Mouse (Mus musculus): ENCODE data around the gene Fads1.
A peak's percentile ranks its signal among the peaks of the same experiment; 100 is the strongest.

Fads1 gene

GRCm38 (mm10) chr19:10176941-10177372, 5.7 kb upstream of the Fads1 start:
- DNase-seq (ENCODE audit: low read depth), result no peak

GRCm38 (mm10) chr19:10181225-10181624, 1.5 kb upstream of the Fads1 start:
- DNase-seq (ENCODE audit: low read depth), result no peak

GRCm38 (mm10) chr19:10182142-10182541, 546 bp upstream of the Fads1 start:
- DNase-seq (ENCODE audit: low read depth), result no peak

GRCm38 (mm10) chr19:10183299-10183983, 753 bp downstream of the Fads1 start:
- DNase-seq (ENCODE audit: low read depth), result no peak

- DNase-seq (ENCODE audit: low read depth), result no peak
Measured at GRCm38 (mm10) chr19:10184096-10184495, 1.4 kb downstream of the Fads1 start.

- no peak for DNase-seq (ENCODE audit: low read depth)
Measured at GRCm38 (mm10) chr19:10185876-10186275, 3.2 kb downstream of the Fads1 start.

GRCm38 (mm10) chr19:10186569-10186968, 3.9 kb downstream of the Fads1 start:
- no peak for DNase-seq (ENCODE audit: low read depth)

- DNase-seq (ENCODE audit: low read depth), result no peak
Measured at GRCm38 (mm10) chr19:10188281-10188811, 5.7 kb downstream of the Fads1 start.

- no peak for DNase-seq (ENCODE audit: low read depth)
Measured at GRCm38 (mm10) chr19:10189022-10189421, 6.3 kb downstream of the Fads1 start.

- DNase-seq (ENCODE audit: low read depth), result no peak
Measured at GRCm38 (mm10) chr19:10189940-10190339, 7.3 kb downstream of the Fads1 start.

- peak; percentile 73 for DNase-seq (ENCODE audit: low read depth)
Measured at GRCm38 (mm10) chr19:10190796-10191195, 8.1 kb downstream of the Fads1 start.

GRCm38 (mm10) chr19:10191326-10191725, 8.6 kb downstream of the Fads1 start:
- no peak for DNase-seq (ENCODE audit: low read depth)

GRCm38 (mm10) chr19:10194337-10194736, 11.6 kb downstream of the Fads1 start:
- no peak for DNase-seq (ENCODE audit: low read depth)

GRCm38 (mm10) chr19:10195252-10195651, 12.6 kb downstream of the Fads1 start:
- DNase-seq (ENCODE audit: low read depth), result no peak

- DNase-seq (ENCODE audit: low read depth), result no peak
Measured at GRCm38 (mm10) chr19:10197130-10197529, 14.4 kb downstream of the Fads1 start.

GRCm38 (mm10) chr19:10198286-10198685, 15.6 kb downstream of the Fads1 start:
- DNase-seq (ENCODE audit: low read depth), result no peak

GRCm38 (mm10) chr19:10198723-10199122, 16.0 kb downstream of the Fads1 start:
- DNase-seq (ENCODE audit: low read depth), result peak; percentile 78

- DNase-seq (ENCODE audit: low read depth), result peak; percentile 86
Measured at GRCm38 (mm10) chr19:10203146-10203847, 20.6 kb downstream of the Fads1 start.

- peak; percentile 81 for DNase-seq (ENCODE audit: low read depth)
Measured at GRCm38 (mm10) chr19:10203848-10204615, 21.3 kb downstream of the Fads1 start, which contains the start of the genes Tmem258 and Fen1. Gene Tmem258 (plus strand): TSS chr19:10204014. Gene Fen1 (minus strand): TSS chr19:10204169.

- peak; percentile 65 for DNase-seq (ENCODE audit: low read depth)
Measured at GRCm38 (mm10) chr19:10204616-10205001, 21.9 kb downstream of the Fads1 start.

GRCm38 (mm10) chr19:10205051-10205450, 22.4 kb downstream of the Fads1 start:
- no peak for DNase-seq (ENCODE audit: low read depth)

- DNase-seq (ENCODE audit: low read depth), result no peak
Measured at GRCm38 (mm10) chr19:10208851-10209250, 26.2 kb downstream of the Fads1 start.
